Mouse (Mus musculus) megakaryocyte, embryonic 14.5 days (primary cell): ENCODE results near the gene Epo.

ENCODE experiments used
- FLI1 ChIP-seq: IDR thresholded peaks from 2 replicates; pipeline ENCODE4 v1.6.1; 2012; ENCODE audit warnings: low read length, inconsistent platforms, mixed read lengths
- GATA1 ChIP-seq: IDR thresholded peaks from 3 replicates; pipeline ENCODE4 v1.6.1; 2012; ENCODE audit warnings: mixed read lengths, low read length, inconsistent platforms, borderline replicate concordance

DNA sequence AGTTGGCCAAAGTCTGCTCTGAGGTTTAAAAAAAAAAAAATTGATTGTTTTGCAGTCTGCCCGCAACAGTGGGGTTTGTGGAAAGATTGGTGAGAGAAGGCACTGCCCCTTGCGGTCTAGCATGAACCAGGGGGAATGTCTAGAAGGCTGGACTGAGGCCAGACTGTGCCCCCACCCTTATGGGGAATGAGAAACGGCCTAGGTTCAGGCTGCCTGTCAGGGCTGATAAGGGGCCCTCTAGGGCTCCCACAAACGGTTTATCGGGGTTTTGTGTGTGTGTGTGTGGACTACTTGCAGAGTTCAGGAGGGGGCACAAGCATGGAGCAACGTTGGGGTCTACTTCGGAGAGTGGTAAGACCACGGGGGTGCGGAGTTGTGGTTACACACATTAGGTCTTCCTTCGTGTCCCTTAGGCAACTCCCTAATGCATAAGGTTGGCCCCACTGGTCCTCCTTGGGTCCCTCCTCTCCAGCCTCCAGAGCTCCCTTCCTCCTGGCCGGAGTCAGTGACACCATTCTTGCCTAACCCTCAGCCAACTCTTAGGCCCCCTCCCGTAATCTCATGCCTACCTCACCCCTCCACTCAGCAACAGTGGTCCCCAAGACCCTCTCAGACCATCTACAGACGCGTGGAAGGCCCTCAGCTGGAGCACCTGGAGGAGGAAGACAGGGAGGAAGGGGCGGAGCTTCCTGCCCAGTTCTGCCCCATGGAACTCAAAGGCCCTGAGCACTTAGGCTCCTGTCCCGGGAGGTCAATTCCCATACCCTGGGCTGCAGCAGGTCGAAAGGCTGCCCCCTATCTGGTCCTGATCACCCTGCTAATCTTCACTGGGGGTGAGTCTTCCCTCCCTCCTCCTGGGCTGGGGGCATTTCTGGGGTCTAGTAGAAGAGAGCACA, 37.9 kb upstream of the Epo start:
- no peak for TF ChIP-seq FLI1
- no peak for TF ChIP-seq GATA1
